Mouse (Mus musculus): Measurements from ENCODE around the gene Ablim1. TPM values are rescaled to one million over a fixed set of nuclear protein-coding genes. Genes with fewer than 3 reads are reported as not detected.

Ablim1 gene
- total RNA-seq, 2 experiments from 2014 or later = 489 to 510 TPM

GRCm38 (mm10) chr19:57198029-57198428 is 116.7 kb downstream of the Ablim1 start:
- intact Hi-C loops (cut with DNase I) = loop anchor here (2.0 kb wide), 1 partner anchor 41 kb away; no protein-coding TSS in a partner anchor
- DNase-seq = no peak

GRCm38 (mm10) chr19:57197043-57197817 is 117.5 kb downstream of the Ablim1 start:
- peak; percentile 88 to 92 for DNase-seq
- intact Hi-C loops (cut with DNase I) = loop anchor here (2.0 kb wide), 2 partner anchors 34 to 74 kb away; no protein-coding TSS in a partner anchor

GRCm38 (mm10) chr19:57196616-57197015 is 118.1 kb downstream of the Ablim1 start:
- no peak for DNase-seq
- intact Hi-C loops (cut with DNase I) = loop anchor here (1.0 to 2.0 kb wide), 3 partner anchors 34 to 117 kb away; no protein-coding TSS in a partner anchor

GRCm38 (mm10) chr19:57195169-57195930 is 119.4 kb downstream of the Ablim1 start:
- intact Hi-C loops (cut with DNase I) = no loop called here
- DNase-seq = peak; percentile 43 to 63

GRCm38 (mm10) chr19:57193958-57194357 is 120.8 kb downstream of the Ablim1 start:
- DNase-seq = peak; percentile 39 to 59
- intact Hi-C loops (cut with DNase I) = no loop called here

GRCm38 (mm10) chr19:57193382-57193781 is 121.3 kb downstream of the Ablim1 start:
- intact Hi-C loops (cut with DNase I) = no loop called here
- DNase-seq = no peak

- no peak for DNase-seq
- intact Hi-C loops (cut with DNase I) = no loop called here
Observed at GRCm38 (mm10) chr19:57191109-57191508, 123.6 kb downstream of the Ablim1 start.

- no peak for DNase-seq
- intact Hi-C loops (cut with DNase I) = no loop called here
Observed at GRCm38 (mm10) chr19:57189427-57189826, 125.3 kb downstream of the Ablim1 start.

- intact Hi-C loops (cut with DNase I) = no loop called here
- no peak for DNase-seq
Observed at GRCm38 (mm10) chr19:57188553-57188952, 126.2 kb downstream of the Ablim1 start.

- intact Hi-C loops (cut with DNase I) = no loop called here
- DNase-seq = no peak
Observed at GRCm38 (mm10) chr19:57185021-57185420, 129.7 kb downstream of the Ablim1 start.

- DNase-seq = no peak
Observed at GRCm38 (mm10) chr19:57182938-57183720, 131.6 kb downstream of the Ablim1 start.

GRCm38 (mm10) chr19:57181852-57182528 is 132.7 kb downstream of the Ablim1 start:
- no peak for DNase-seq
- intact Hi-C loops (cut with DNase I) = no loop called here

More at GRCm38 (mm10) chr19:57182938-57183720, 131.6 kb downstream of the Ablim1 start:
- intact Hi-C loops (cut with DNase I) = no loop called here

GRCm38 (mm10) chr19:57181317-57181716 is 133.4 kb downstream of the Ablim1 start:
- intact Hi-C loops (cut with DNase I) = no loop called here
- DNase-seq = no peak

GRCm38 (mm10) chr19:57180908-57181307 is 133.8 kb downstream of the Ablim1 start:
- intact Hi-C loops (cut with DNase I) = no loop called here
- DNase-seq = no peak

GRCm38 (mm10) chr19:57180333-57180732 is 134.4 kb downstream of the Ablim1 start:
- DNase-seq = no peak
- intact Hi-C loops (cut with DNase I) = no loop called here

GRCm38 (mm10) chr19:57179269-57179668 is 135.4 kb downstream of the Ablim1 start:
- intact Hi-C loops (cut with DNase I) = no loop called here
- DNase-seq = no peak

- intact Hi-C loops (cut with DNase I) = no loop called here
- no peak for DNase-seq
Observed at GRCm38 (mm10) chr19:57177334-57177733, 137.4 kb downstream of the Ablim1 start.

GRCm38 (mm10) chr19:57175077-57175476 is 139.6 kb downstream of the Ablim1 start:
- intact Hi-C loops (cut with DNase I) = no loop called here
- no peak for DNase-seq

- no peak for DNase-seq
- intact Hi-C loops (cut with DNase I) = no loop called here
Observed at GRCm38 (mm10) chr19:57174541-57174940, 140.2 kb downstream of the Ablim1 start.

- DNase-seq = no peak
- intact Hi-C loops (cut with DNase I) = no loop called here
Observed at GRCm38 (mm10) chr19:57174045-57174444, 140.7 kb downstream of the Ablim1 start.
